Mouse (Mus musculus) ovary, adult 18-20 months (tissue): ENCODE results near the gene Slc34a3.

Source experiments
- DNase-seq: peaks from one replicate; pipeline ENCODE4 v3.0.0; 2022; ENCODE audit warnings: low spot score, mixed read lengths

Slc34a3 gene

DNA sequence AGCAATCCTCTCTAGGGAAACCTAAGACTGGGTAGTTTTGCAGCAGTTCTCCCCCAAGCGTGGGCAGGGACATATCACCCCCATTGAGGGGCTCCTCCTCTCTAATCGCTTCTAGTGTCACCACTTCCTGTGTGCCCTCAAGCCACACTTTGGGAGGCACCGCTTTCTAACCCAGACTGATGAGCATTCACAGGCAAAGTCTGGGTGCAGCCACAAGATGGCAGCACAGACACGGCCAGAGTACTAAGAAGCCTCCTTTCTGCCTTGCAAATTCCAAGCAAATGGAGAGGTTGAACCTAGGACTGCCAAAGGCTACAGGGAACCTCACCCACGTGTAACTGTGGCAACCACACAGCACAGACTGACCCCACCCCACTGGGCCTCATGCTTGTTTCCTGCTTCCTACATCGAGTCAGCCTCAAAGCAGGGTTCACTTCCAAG is 40.8 kb downstream of the Slc34a3 start:
- DNase-seq = peak; percentile 57

DNA sequence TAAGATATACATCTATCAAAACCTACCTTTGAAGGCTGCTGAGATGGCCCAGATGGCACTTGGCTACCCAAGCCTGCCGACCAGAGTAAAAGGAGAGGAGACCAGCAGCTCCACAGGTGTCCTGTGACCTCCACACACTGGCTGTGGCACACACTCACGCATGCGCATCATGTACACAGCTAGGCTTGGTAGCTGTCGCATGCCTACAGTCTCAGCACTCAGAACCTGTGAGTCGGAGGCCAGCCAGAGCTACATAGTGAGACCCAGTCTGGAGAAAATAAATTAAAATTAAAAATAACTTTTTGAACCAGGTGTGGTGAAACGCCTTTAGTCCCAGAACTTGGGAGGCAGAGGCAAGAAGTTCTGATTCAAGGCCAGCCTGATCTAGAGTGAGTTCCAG is 46.3 kb downstream of the Slc34a3 start:
- no peak for DNase-seq

DNA sequence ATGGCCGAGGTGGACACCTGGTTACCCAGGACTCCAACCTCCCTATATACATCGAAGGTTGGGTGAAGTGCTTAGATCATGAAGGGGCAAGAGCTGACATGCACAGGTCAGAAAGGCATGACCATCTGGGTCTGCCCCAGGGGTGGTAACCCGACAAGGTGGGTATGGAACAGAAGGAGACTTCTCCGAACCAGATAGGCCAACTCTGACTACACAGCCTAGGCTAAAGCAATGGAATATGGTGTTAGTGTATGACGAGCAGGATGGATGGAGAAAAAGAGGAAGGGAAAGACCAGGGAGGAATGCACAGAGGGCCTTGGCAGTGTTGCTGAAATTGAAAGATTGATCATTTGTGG is 47.6 kb downstream of the Slc34a3 start:
- no peak for DNase-seq

DNA sequence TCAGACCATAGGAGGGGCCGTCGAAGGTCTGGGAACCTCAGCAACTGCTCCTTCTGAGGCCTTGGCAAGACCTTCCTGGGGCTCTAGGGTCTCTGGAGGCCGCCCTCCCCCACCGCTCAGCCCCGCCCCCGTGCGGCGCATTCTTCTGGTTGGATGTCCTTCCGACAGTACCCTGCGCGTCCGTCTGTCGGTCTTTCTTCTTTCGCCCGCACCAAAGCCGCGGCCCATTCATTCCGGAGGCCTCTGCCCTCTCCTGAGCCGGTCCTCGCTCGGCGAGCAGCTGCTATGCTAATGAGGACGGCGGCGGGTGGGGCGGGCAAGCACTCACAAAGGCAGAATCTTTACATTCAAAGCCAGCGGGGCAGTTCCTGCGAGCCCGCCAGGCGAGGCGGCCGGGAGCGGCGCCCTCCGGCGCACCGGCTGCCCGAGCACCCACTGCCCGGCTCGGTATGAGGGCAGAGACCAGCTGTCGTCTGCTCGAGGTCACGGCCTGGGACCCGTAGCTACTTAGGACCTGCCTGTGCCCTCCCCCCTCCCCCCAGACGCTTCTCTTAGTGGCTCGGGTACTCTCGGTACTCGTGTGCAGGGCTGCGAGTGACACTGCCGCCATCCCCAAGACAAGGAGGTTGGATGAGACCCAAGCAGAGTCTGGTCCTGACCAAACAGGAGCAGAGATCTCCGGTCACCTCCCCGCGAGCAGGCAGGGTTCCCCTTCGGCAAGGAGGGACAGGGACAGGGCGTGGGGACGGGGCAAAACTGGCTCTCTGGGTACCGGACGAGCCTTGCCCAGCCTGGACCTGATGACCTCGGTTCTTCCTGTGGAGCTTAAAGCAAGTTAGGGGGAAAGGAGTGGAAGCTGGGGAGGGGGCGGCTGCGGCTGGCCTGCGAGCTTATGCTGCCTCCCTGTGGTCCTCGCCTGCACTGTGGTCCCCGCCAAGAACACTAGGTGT is 48.3 kb downstream of the Slc34a3 start:
- DNase-seq = no peak

DNA sequence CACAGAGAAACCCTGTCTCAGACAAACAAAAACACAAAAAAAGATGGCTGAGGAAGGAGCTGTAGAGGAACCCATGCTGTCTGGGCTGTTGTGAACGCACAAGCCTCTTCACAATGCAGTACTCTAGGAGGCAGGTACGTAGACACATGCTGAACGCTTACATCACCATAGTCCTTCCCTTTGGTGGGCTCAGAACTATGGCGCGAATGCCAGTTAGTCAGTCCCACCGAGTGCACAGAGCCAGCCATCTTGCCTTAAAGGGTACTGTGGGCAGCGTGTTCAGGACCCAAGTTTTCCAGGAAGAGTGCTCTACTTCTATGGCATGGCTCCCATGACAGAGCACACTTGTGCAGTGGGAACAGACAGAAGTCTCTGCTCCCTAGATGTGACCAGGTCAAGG is 49.7 kb downstream of the Slc34a3 start:
- no peak for DNase-seq

DNA sequence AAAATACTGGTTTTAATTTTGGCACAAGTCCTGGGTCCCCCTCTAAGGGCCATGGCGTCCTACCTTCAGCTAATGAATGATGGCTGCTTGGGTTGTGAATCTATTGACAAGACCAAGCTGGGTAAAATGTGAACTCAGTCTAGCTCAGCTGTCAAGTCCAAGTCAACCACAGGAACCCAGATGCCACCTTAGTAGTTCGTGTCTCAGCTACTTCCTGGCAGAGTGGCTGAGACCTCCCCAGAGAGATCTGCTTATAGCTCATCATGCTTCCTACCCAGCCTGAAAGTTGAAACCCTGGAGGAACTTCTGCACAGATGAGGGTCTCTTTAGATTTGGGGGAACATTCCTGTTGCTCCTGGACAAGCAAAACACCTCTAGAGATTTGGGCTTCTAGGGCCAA is 50.8 kb downstream of the Slc34a3 start:
- DNase-seq = no peak

DNA sequence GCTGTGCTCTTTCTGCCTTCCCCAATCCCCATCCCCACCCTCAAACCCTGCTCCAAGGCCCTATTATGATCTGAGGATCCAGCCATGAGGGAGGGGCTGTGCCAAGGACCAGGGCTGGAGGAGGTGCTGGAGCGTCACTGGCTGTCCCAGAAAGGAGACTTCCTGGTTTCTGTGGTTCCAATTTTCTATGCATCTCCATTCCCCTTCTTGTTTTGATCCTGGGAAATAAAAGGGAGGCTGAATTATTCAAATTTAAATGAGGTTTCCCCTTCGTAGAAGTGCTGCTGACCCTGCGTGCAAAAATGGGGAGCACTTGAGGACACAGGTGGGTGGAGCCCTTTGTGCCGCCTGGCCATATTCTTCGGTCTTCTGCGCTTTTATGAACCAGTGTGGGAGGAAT is 51.5 kb downstream of the Slc34a3 start:
- no peak for DNase-seq

DNA sequence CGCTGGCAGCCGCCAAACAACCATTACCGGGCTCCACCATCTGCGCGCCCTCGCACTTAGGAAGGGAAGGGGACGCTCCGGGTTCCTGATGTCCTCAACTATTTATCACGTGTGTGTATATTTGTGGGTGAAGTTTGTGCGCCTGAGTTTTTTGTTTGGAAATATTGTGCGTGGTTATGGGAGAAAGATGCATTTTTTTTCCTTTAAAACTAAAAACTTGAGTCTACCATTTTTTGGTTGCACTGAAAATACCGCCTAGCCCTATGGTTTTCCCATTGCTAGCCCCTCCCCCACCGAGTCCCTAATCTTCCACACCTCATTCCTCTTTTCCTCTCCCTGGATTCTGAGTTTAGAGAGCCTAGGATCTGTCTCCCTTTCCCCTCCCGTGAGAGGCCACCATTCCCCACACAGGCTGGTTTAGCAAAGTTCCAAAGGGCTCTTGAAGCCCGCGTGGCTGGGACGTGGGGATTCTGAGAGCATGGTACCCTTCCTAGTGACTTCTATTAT is 52.2 kb downstream of the Slc34a3 start:
- DNase-seq = no peak

DNA sequence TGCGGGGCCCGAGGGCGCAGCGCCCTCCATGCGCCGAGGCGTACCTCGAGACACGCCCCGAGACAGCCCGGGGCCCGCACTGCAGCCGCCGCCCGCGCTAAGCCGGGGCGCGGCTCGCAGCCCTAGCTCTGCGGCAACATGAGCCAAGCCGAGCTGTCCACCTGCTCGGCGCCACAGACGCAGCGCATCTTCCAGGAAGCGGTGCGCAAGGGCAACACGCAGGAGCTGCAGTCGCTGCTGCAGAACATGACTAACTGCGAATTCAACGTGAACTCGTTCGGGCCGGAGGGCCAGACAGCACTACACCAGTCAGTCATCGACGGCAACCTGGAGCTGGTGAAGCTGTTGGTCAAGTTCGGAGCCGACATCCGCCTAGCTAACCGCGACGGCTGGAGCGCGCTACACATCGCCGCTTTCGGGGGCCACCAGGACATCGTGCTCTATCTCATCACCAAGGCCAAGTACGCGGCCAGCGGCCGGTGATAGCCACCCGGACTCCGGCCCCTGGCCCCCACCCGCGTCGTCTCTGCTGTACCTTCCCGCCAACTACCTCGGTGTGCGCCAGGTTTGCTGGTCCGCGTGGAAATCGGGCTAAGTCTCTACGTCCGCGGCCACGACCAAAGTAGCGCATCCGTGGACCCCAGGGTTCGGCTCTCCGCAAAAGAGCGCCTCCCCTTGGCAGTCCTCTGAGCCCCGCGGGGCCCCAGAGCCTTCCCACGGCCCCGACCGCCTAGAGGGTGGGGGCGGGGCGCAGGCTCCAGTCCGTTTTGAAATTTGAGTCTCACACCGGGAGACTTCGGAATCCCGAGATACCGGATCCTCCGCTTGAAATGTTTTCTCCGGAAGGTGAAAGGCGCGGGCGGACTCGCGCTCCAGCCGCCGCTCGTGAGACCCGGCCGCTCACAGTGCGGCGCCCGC is 52.9 kb downstream of the Slc34a3 start:
- DNase-seq = no peak

DNA sequence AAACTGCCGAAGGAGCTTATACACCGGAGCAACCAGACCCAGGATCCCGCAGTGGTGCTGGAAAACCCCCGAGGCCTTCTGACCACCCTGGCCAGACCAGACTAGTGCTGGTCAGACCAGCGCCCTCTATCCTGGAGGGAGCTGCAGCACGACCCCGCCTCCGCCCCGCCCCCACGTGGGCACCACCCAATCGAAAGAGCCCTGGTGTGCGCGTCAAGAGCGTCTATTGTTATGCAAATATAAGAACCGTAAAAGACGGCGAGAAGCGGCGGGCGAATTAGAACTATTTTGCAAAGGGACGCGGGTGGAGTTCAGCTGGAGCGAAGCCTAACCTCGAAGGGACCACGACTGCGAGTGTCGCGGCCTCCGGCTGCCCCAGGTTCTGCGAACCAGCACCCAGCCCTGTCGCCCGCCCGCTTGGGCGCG is 53.7 kb downstream of the Slc34a3 start, which contains the start of gene Nrarp:
Gene Nrarp (plus strand): TSS at position 281 of the 426 bp plus-strand sequence.
- DNase-seq = peak; percentile 78

DNA sequence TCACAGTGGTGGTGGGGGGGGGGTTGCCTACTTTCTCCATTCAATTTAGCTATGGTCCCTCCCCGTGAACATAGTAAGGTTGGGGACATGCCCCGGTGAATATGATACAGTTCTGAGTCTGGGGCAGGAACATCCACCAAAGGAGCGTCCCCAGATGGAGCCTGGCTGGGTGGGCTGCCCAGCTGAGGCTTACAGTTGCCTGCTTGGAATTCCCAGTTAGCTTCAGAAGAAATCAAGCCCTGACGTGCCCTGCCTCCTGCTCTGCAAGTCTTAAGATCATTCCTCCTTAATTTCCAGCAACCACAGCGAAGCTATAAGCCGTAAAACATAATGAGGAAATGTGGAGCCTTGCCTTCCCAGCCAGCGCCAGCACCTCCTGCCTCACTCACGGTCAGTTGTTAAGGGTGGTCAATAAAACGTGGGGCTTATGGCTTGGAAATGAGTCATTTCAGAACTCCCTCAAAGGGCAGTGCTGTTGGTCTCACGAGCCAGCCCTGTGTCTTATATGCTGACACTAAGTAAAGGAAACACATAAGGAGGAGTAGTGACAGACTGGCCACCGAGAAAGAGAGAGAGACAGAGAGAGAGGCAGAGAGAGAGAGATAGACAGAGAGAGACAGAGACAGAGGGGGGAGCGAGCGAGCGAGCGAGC is 54.5 kb downstream of the Slc34a3 start:
- DNase-seq = no peak
